Mouse (Mus musculus) liver, embryonic 14.5 days (tissue): Measurements from ENCODE around the gene Gas1. TPM values are rescaled to one million over a fixed set of nuclear protein-coding genes. Genes with fewer than 3 reads are reported as not detected.

Experiments
- ATAC-seq: fragments of 200-750 bp; cut with Nextera tagmentation; 2 replicates; pipeline ENCODE4 v1.8.0; 2017; ENCODE audit warnings: moderate number of reproducible peaks, mild to moderate bottlenecking, moderate library complexity; ENCODE audit not compliant: insufficient read depth
- DNase-seq, 3 experiments: peaks; one replicate each; pipeline ENCODE4 v3.0.0-alpha.2; 2012 to 2013; ENCODE audit warnings: low read depth in 3 of 3, low spot score in 3 of 3
- H3K27ac ChIP-seq: fragments of 300-500 bp; sonication (generic); 2 replicates; pipeline ENCODE4 v1.5.1; 2014; ENCODE audit warnings: moderate library complexity, mild to moderate bottlenecking, control low read depth, inconsistent platforms
- H3K27me3 ChIP-seq: fragments of 300-500 bp; sonication (generic); 2 replicates; pipeline ENCODE4 v1.6.1; 2014; ENCODE audit warnings: mild to moderate bottlenecking, low read length, moderate library complexity; ENCODE audit not compliant: control insufficient read depth, insufficient read depth
- H3K36me3 ChIP-seq: fragments of 300-500 bp; sonication (generic); replicated peaks from 2 replicates; pipeline ENCODE4 v1.6.1; 2014; ENCODE audit warnings: low read depth; ENCODE audit not compliant: control insufficient read depth, insufficient read depth
- H3K4me1 ChIP-seq, 2 experiments: fragments of 200-500 bp in 1 of 2; fragments of 300-500 bp in 1 of 2; sonication (generic) in 1 of 2; replicated peaks; 2 replicates each; pipeline ENCODE4 v1.6.1; 2012 to 2014; ENCODE audit warnings: antibody characterized with exemption in 1 of 2, inconsistent platforms in 1 of 2, low read length in 1 of 2; ENCODE audit not compliant: control insufficient read depth in 2 of 2, insufficient read depth in 2 of 2
- H3K4me2 ChIP-seq: fragments of 300-500 bp; sonication (generic); 2 replicates; pipeline ENCODE4 v1.6.1; 2014; ENCODE audit warnings: low read depth, mild to moderate bottlenecking, control low read depth, moderate library complexity
- H3K4me3 ChIP-seq, 2 experiments: fragments of 200-500 bp in 1 of 2; fragments of 300-500 bp in 1 of 2; sonication (generic) in 1 of 2; 2 replicates each; pipeline ENCODE4 v1.5.1; 2012 to 2014; ENCODE audit warnings: low read depth in 2 of 2, low read length in 2 of 2, mild to moderate bottlenecking in 2 of 2, control low read depth in 1 of 2, inconsistent platforms in 1 of 2, moderate library complexity in 1 of 2; ENCODE audit not compliant: insufficient read depth in 1 of 2
- H3K9ac ChIP-seq: fragments of 300-500 bp; sonication (generic); replicated peaks from 2 replicates; pipeline ENCODE4 v1.6.1; 2014; ENCODE audit warnings: mild to moderate bottlenecking, control low read depth, moderate library complexity
- H3K9me3 ChIP-seq: fragments of 300-500 bp; sonication (generic); 2 replicates; pipeline ENCODE4 v1.6.1; 2016; ENCODE audit warnings: low read length, mixed read lengths; ENCODE audit not compliant: control insufficient read depth
- CTCF ChIP-seq: IDR thresholded peaks from 2 replicates; pipeline ENCODE4 v1.5.1; 2016; ENCODE audit warnings: antibody characterized with exemption, low read depth, control low read depth
- EP300 ChIP-seq: IDR thresholded peaks from 2 replicates; pipeline ENCODE4 v1.6.1; 2016; ENCODE audit warnings: antibody characterized with exemption, low read depth
- WGBS: fragments of 180-500 bp; shearing (Covaris S2); extraction: QIAGEN DNeasy Blood & Tissue Kit; methylation state at CpG from one replicate; pipeline ENCODE4 v1.1.7; 2014; ENCODE audit not compliant: insufficient replicate concordance; 5-methylcytosine and 5-hydroxymethylcytosine counted together
- polyA plus RNA-seq, 2 experiments: library from polyadenylated mRNA; depleted of rRNA in 1 of 2; stranded (reverse) in 1 of 2; unstranded in 1 of 2; fragments of >200 nt; fragmentation: Nextera tagmentation in 1 of 2; extraction: Ambion mirVana in 1 of 2; gene quantifications; 2 replicates each; pipeline versions ENCODE4 v1.2.1 to v1.2.3; 2012 to 2014

Gene Gas1
- polyA plus RNA-seq, 2 experiments: 1.5 to 1.6 TPM

DNA sequence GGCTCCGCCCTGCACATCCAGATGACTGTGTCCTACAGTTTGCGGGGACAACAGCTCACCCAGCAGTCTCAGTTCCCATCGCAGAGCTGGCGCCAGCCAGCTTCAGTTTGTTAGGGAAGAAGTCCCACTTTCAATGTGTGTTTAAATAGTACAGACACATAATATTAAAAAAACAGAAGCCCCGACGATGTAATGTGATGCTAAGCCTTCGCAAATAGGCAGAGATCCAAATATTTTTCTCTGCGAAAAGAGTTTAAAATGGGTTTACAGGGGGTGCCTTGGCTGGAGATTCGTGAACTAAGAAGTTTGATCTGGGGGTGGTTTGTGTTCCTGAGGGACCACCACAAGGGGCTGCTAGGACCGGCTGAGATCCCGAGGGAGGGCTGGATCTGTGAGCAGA lies 45.2 kb upstream of the Gas1 start:
- DNase-seq (no peak), ATAC-seq (no peak)
- no peak overlapping the region for H3K9ac ChIP-seq
- H3K27ac ChIP-seq: no peak overlapping the region
- H3K9me3 ChIP-seq: no peaks in the 10 kb centered on the region
- no peaks in the 10 kb centered on the region for H3K27me3 ChIP-seq
- 78% methylated on average over 11 of the region's 11 CpGs for WGBS
- no peaks in the 10 kb centered on the region for H3K36me3 ChIP-seq
- no peak overlapping the region for H3K4me3 ChIP-seq
- TF ChIP-seq EP300 (no peak), CTCF (no peak)
- H3K4me1 ChIP-seq: 0 out of 4 replicates have a peak, but pooled peaks cover 0 to 3% of the 10 kb centered on the region in 2 experiments
- no peak overlapping the region for H3K4me2 ChIP-seq

DNA sequence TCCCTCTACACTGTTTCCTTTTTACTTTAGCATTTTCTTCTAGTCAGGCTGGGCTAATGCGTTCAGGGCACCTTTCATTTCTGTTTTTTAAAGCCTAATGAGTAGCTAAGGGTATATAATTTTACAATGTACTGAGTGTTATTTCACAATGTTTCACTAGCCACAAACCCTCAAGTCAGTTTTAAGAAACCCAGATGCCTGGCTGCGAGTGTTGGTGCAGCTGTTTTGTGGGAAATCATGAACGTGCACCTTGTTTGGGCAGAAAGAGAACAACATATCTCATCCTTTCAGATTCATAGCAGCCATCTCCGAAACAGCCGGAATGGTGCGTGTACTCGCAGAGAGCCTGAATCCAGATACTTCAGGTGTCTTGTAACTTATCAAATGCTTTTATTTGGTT lies 36.7 kb upstream of the Gas1 start:
- Histone ChIP-seq H3K9ac (no peak overlapping the region), H3K27ac (no peak overlapping the region), H3K4me2 (no peak overlapping the region), H3K9me3 (no peaks in the 10 kb centered on the region), H3K36me3 (no peaks in the 10 kb centered on the region), H3K27me3 (no peaks in the 10 kb centered on the region), H3K4me1 (no peaks in the 10 kb centered on the region), H3K4me3 (no peak overlapping the region)
- no peak for TF ChIP-seq EP300
- no peak for TF ChIP-seq CTCF
- DNase-seq (no peak), ATAC-seq (no peak)
- 70% methylated on average over 7 of the region's 7 CpGs for WGBS

DNA sequence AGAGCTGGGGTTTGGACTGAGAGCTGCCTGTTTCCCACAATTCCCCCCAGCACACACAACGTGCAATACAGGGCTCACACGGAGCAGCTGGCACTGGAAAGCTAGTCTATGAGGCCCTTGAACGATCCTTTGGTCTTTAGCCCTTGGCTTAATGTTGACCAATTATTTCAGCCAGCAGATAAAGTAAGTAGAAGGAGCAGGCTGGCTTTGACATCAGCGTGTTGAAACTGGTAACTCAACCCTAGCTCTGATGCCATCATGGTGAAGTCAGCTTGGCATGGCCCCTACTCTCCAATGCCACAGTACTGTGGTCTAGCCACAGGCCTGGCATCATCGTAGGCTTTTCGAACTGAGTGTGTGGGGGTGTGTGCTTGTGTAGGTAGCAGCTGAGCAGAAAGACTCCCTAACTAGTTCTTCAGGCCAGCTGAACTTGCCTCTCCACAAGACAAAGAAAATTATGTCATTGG lies 30.0 kb upstream of the Gas1 start:
- TF ChIP-seq CTCF (no peak), EP300 (no peak)
- Histone ChIP-seq H3K4me3 (no peak overlapping the region), H3K4me1 (no peaks in the 10 kb centered on the region), H3K36me3 (no peaks in the 10 kb centered on the region), H3K27me3 (no peaks in the 10 kb centered on the region), H3K9ac (no peak overlapping the region), H3K4me2 (no peak overlapping the region), H3K27ac (no peak overlapping the region), H3K9me3 (no peaks in the 10 kb centered on the region)
- no peak for ATAC-seq
- DNase-seq: no peak
- 67% methylated on average over 6 of the region's 6 CpGs for WGBS

DNA sequence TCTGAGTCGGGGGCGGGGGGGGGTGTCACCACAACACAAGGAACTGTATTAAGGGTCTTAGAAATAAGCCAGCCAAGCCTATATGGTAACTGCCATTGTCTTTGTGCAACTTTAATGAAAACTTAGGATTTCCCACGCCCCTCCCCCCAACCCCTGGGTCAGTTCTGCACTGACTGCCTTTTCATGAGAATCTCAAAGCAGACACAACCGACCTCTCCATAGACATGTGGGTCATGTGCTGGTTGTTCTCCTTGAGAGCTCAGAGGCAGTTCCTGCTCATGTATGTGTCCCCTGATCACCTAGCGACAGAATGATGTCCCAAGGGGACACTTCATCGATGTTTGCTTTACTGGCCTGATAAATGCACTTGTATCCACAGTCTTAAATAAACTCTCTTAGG lies 27.6 kb upstream of the Gas1 start:
- 61% methylated on average over 6 of the region's 6 CpGs for WGBS
- TF ChIP-seq CTCF (no peak), EP300 (no peak)
- H3K4me3 ChIP-seq: no peak overlapping the region

DNA sequence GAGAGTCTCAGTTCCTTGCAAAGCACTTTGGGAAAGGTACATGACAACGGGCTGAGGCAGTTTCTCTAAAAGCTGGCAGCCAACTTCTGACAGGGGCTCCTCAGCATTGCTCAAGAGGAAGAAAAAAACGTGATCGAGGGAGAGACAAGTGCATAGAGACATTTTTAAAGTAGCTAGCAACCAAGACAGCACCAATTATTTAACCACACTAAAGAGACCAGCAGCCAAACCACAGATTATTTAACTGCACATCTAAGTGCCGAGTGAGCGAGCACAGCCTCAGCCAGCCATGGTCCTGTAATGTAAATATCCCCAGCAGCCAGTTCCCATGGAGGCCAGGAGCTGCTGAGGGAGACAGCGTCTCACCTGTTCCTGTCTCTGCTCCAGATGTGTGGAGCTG lies 16.1 kb upstream of the Gas1 start:
- 13% methylated on average over 6 of the region's 6 CpGs for WGBS
- no peak for DNase-seq

More for the DNA sequence above, 27.6 kb upstream of the Gas1 start:
- DNase-seq: no peak
- Histone ChIP-seq H3K4me2 (no peak overlapping the region), H3K27ac (no peak overlapping the region), H3K9ac (no peak overlapping the region), H3K4me1 (no peaks in the 10 kb centered on the region), H3K9me3 (no peaks in the 10 kb centered on the region), H3K27me3 (no peaks in the 10 kb centered on the region), H3K36me3 (no peaks in the 10 kb centered on the region)
- ATAC-seq: no peak

More for the DNA sequence above, 16.1 kb upstream of the Gas1 start:
- no peak for ATAC-seq
- no peaks in the 10 kb centered on the region for H3K9me3 ChIP-seq
- no peak overlapping the region for H3K4me3 ChIP-seq
- H3K36me3 ChIP-seq: no peaks in the 10 kb centered on the region
- no peak overlapping the region for H3K9ac ChIP-seq
- no peak overlapping the region for H3K4me2 ChIP-seq
- no peak for TF ChIP-seq EP300
- no peak for TF ChIP-seq CTCF
- no peaks in the 10 kb centered on the region for H3K27me3 ChIP-seq
- H3K4me1 ChIP-seq: no peaks in the 10 kb centered on the region
- no peak overlapping the region for H3K27ac ChIP-seq
